Mouse (Mus musculus) MEL (cell line): ENCODE measurements around the gene Abhd17a.
A peak's percentile ranks its signal among the peaks of the same experiment; 100 is the strongest.

ENCODE experiments used
- CTCF ChIP-seq, 3 experiments: IDR thresholded peaks in 2 of 3; conservative IDR thresholded peaks in 1 of 3; 2 replicates each; pipeline ENCODE4 v1.5.1; 2011 to 2012; ENCODE audit warnings: low read length in 3 of 3, low read depth in 2 of 3, mild to moderate bottlenecking in 2 of 3, improper control_type of control experiment in 1 of 3, inconsistent platforms in 1 of 3, mixed read lengths in 1 of 3, moderate library complexity in 1 of 3; ENCODE audit not compliant: control insufficient read depth in 1 of 3, insufficient read depth in 1 of 3, poor library complexity in 1 of 3, severe bottlenecking in 1 of 3
- EP300 ChIP-seq, 2 experiments: IDR thresholded peaks; 2 replicates each; pipeline ENCODE4 v1.6.1; 2011; ENCODE audit warnings: improper control_type of control experiment in 2 of 2, low read length in 2 of 2, low read depth in 1 of 2, mild to moderate bottlenecking in 1 of 2
- HCFC1 ChIP-seq: IDR thresholded peaks from 2 replicates; pipeline ENCODE4 v1.6.1; 2012; ENCODE audit warnings: low read depth, mild to moderate bottlenecking, inconsistent platforms, low read length, improper control_type of control experiment, moderate library complexity
- POLR2A ChIP-seq, 2 experiments: IDR thresholded peaks; 2 replicates each; pipeline ENCODE4 v1.6.1; 2011 to 2012; ENCODE audit warnings: low read length in 2 of 2, mild to moderate bottlenecking in 2 of 2, control low read depth in 1 of 2, improper control_type of control experiment in 1 of 2, low read depth in 1 of 2, moderate library complexity in 1 of 2; ENCODE audit not compliant: control insufficient read depth in 1 of 2, insufficient read depth in 1 of 2, poor library complexity in 1 of 2
- SMC3 ChIP-seq: IDR thresholded peaks from 2 replicates; pipeline ENCODE4 v1.6.1; 2011; ENCODE audit warnings: low read depth, low read length, improper control_type of control experiment
- ZKSCAN1 ChIP-seq: IDR thresholded peaks from 2 replicates; pipeline ENCODE4 v1.6.1; 2012; ENCODE audit warnings: low read depth, mild to moderate bottlenecking, inconsistent platforms, low read length, improper control_type of control experiment, moderate library complexity

GRCm38 (mm10) chr10:80623457-80624191 is 33.5 kb upstream of the Abhd17a start:
- TF ChIP-seq EP300 (IDR thresholded peaks at IDR 0.05; ENCODE audit: low read depth in 1 of 2, low read length in 2 of 2): no peak
- no peak for TF ChIP-seq SMC3
- TF ChIP-seq ZKSCAN1: no peak
- peak; percentile 39 to 54; a peak in 1 of 4 replicates for TF ChIP-seq POLR2A (IDR thresholded peaks at IDR 0.05; ENCODE audit: control insufficient read depth in 1 of 2, insufficient read depth in 1 of 2, low read depth in 1 of 2, low read length in 2 of 2, poor library complexity in 1 of 2)
- TF ChIP-seq CTCF (IDR thresholded peaks at IDR 0.05 in 2 of 3, conservative IDR thresholded peaks at IDR 0.05 in 1 of 3; ENCODE audit: control insufficient read depth in 1 of 3, insufficient read depth in 1 of 3, low read depth in 2 of 3, low read length in 3 of 3, poor library complexity in 1 of 3, severe bottlenecking in 1 of 3): no peak
- peak; percentile 60; the same call in 1 of the 2 replicates for TF ChIP-seq HCFC1
